Mouse (Mus musculus): ENCODE measurements around the gene Armh3. TPM values are rescaled to one million over a fixed set of nuclear protein-coding genes. Genes with fewer than 3 reads are reported as not detected.
"Not testable (repeated sequence)": the region's sequence is repeated elsewhere in the genome, so short reads cannot be mapped to it uniquely, and the experiment has no call there.

The Armh3 gene
- total RNA-seq, 1 experiment: 8.0 TPM

GRCm38 (mm10) chr19:45998694-45999217 lies 468 bp upstream of the Armh3 start:
- peaks cover 0 to 2% of the 10 kb centered on the region in 2 experiments; a peak in 1 of 4 replicates for H3K4me1 ChIP-seq (ENCODE audit: control insufficient read depth in 2 of 2, insufficient read depth in 2 of 2, low read length in 2 of 2, poor library complexity in 1 of 2)
- H3K9ac ChIP-seq (ENCODE audit: insufficient read depth, low read depth, low read length, poor library complexity, severe bottlenecking): peak overlapping the region; percentile 37; the same call in 1 of the 2 replicates
- H3K9me3 ChIP-seq (ENCODE audit: control insufficient read depth, insufficient read depth, low read depth, low read length): no peaks in the 10 kb centered on the region
- no peak overlapping the region for H3K27ac ChIP-seq (ENCODE audit: insufficient read depth, low read depth, low read length, poor library complexity, severe bottlenecking)
- no peaks in the 10 kb centered on the region for H3K36me3 ChIP-seq (ENCODE audit: control insufficient read depth, insufficient read depth, low read length, poor library complexity, severe bottlenecking)
- TF ChIP-seq CHD2 (IDR thresholded peaks at IDR 0.05; ENCODE audit: low read depth, low read length) (0 out of 2 replicates have a peak, but pooled peaks have one; percentile 16), HCFC1 (IDR thresholded peaks at IDR 0.05; ENCODE audit: borderline replicate concordance, insufficient read depth, low read length) (no peak), ZNF384 (IDR thresholded peaks at IDR 0.05; ENCODE audit: low read depth, low read length) (peak; percentile 53)
- H3K4me3 ChIP-seq (ENCODE audit: insufficient read depth in 1 of 2, low read depth in 1 of 2, low read length in 2 of 2, poor library complexity in 1 of 2, severe bottlenecking in 1 of 2): peak overlapping the region; percentile 76 to 82
- DNase-seq (ENCODE audit: low read depth, low spot score): no peak
- in situ Hi-C loops (cut with MboI; ENCODE audit: low sequenced_read_pairs in 2 of 2, unreplicated experiment in 2 of 2): no loop called here

GRCm38 (mm10) chr19:45997365-45997764 lies 923 bp downstream of the Armh3 start:
- Histone ChIP-seq H3K9ac (ENCODE audit: insufficient read depth, low read depth, low read length, poor library complexity, severe bottlenecking) (peak overlapping the region; percentile 43; the same call in 1 of the 2 replicates), H3K4me3 (ENCODE audit: insufficient read depth in 1 of 2, low read depth in 1 of 2, low read length in 2 of 2, poor library complexity in 1 of 2, severe bottlenecking in 1 of 2) (peak overlapping the region; percentile 76 to 82), H3K27ac (ENCODE audit: insufficient read depth, low read depth, low read length, poor library complexity, severe bottlenecking) (no peak overlapping the region), H3K4me1 (ENCODE audit: control insufficient read depth in 2 of 2, insufficient read depth in 2 of 2, low read length in 2 of 2, poor library complexity in 1 of 2) (peaks cover 0 to 2% of the 10 kb centered on the region in 2 experiments; a peak in 1 of 4 replicates), H3K36me3 (ENCODE audit: control insufficient read depth, insufficient read depth, low read length, poor library complexity, severe bottlenecking) (no peaks in the 10 kb centered on the region), H3K9me3 (ENCODE audit: control insufficient read depth, insufficient read depth, low read depth, low read length) (no peaks in the 10 kb centered on the region)
- DNase-seq (ENCODE audit: low read depth, low spot score): no peak
- no peak for TF ChIP-seq ZNF384 (IDR thresholded peaks at IDR 0.05; ENCODE audit: low read depth, low read length)
- no peak for TF ChIP-seq CHD2 (IDR thresholded peaks at IDR 0.05; ENCODE audit: low read depth, low read length)
- TF ChIP-seq ZC3H11A (IDR thresholded peaks at IDR 0.05; ENCODE audit: borderline replicate concordance, low read depth, low read length): no peak
- no peak for TF ChIP-seq MAFK (IDR thresholded peaks at IDR 0.05; ENCODE audit: insufficient read depth, low read depth, low read length)
- no peak for TF ChIP-seq HCFC1 (IDR thresholded peaks at IDR 0.05; ENCODE audit: borderline replicate concordance, insufficient read depth, low read length)
- in situ Hi-C loops (cut with MboI; ENCODE audit: low sequenced_read_pairs in 2 of 2, unreplicated experiment in 2 of 2): no loop called here

DNA sequence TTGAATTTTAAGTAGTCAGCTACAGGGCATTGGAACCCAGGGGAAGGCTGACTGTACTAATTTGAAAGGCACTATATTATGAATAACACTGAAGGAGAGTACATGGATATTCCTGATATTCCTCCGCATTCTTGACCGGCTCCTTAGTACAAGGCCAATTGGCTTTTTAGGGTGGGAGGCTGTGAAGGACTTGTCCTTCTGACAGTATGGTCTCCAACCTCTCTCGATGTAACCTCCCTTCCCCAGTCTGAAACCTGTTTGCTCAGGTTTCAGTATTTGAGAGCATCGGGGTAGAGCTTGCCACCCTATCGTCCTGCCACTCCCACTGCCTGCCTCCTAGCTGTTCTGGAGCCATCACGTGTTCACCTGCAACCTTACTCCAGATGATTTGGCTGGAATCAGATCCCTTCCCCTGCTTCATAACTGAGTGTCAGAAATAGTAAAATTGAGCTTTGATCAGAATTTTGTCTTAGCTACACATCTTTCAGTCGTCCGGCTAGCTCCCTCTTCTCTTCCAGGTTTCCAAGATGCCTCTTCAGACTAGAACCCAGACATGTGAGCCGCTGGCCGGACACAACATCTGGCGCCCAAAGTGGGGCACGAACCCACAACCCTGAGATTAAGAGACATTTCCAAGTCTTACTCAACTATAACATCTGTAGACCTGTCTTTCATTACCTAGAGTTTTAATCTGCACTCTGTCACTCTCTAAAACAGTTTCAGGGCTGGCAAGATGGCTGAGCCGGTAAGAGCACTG lies 4.1 kb downstream of the Armh3 start:
- TF ChIP-seq ZC3H11A (IDR thresholded peaks at IDR 0.05; ENCODE audit: borderline replicate concordance, low read depth, low read length): no peak
- no peak for TF ChIP-seq HCFC1 (IDR thresholded peaks at IDR 0.05; ENCODE audit: borderline replicate concordance, insufficient read depth, low read length)
- no peak for TF ChIP-seq MAFK (IDR thresholded peaks at IDR 0.05; ENCODE audit: insufficient read depth, low read depth, low read length)
- no peak for TF ChIP-seq CHD2 (IDR thresholded peaks at IDR 0.05; ENCODE audit: low read depth, low read length)
- no peaks in the 10 kb centered on the region for H3K9me3 ChIP-seq (ENCODE audit: control insufficient read depth, insufficient read depth, low read depth, low read length)
- peaks cover 2 to 7% of the 10 kb centered on the region in 2 experiments; a peak in 2 of 4 replicates for H3K4me1 ChIP-seq (ENCODE audit: control insufficient read depth in 2 of 2, insufficient read depth in 2 of 2, low read length in 2 of 2, poor library complexity in 1 of 2)
- peak; percentile 42 for DNase-seq (ENCODE audit: low read depth, low spot score)
- H3K4me3 ChIP-seq (ENCODE audit: insufficient read depth in 1 of 2, low read depth in 1 of 2, low read length in 2 of 2, poor library complexity in 1 of 2, severe bottlenecking in 1 of 2): no peak overlapping the region
- H3K9ac ChIP-seq (ENCODE audit: insufficient read depth, low read depth, low read length, poor library complexity, severe bottlenecking): no peak overlapping the region
- peaks cover 3% of the 10 kb centered on the region; the same call in 1 of the 2 replicates for H3K36me3 ChIP-seq (ENCODE audit: control insufficient read depth, insufficient read depth, low read length, poor library complexity, severe bottlenecking)
- in situ Hi-C loops (cut with MboI; ENCODE audit: low sequenced_read_pairs in 2 of 2, unreplicated experiment in 2 of 2): no loop called here
- H3K27ac ChIP-seq (ENCODE audit: insufficient read depth, low read depth, low read length, poor library complexity, severe bottlenecking): peak overlapping the region; percentile 86; the same call in 1 of the 2 replicates

- in situ Hi-C loops (cut with MboI; ENCODE audit: low sequenced_read_pairs in 2 of 2, unreplicated experiment in 2 of 2); H3K9me3 ChIP-seq (ENCODE audit: control insufficient read depth, insufficient read depth, low read depth, low read length); H3K36me3 ChIP-seq (ENCODE audit: control insufficient read depth, insufficient read depth, low read length, poor library complexity, severe bottlenecking); DNase-seq (ENCODE audit: low read depth, low spot score); H3K4me1 ChIP-seq (ENCODE audit: control insufficient read depth in 2 of 2, insufficient read depth in 2 of 2, low read length in 2 of 2, poor library complexity in 1 of 2): not testable (repeated sequence)
- Histone ChIP-seq H3K27ac (ENCODE audit: insufficient read depth, low read depth, low read length, poor library complexity, severe bottlenecking) (peak overlapping the region; percentile 56; the same call in 1 of the 2 replicates), H3K4me3 (ENCODE audit: insufficient read depth in 1 of 2, low read depth in 1 of 2, low read length in 2 of 2, poor library complexity in 1 of 2, severe bottlenecking in 1 of 2) (peak overlapping the region in 1 of 2 experiments; percentile 46; a peak in 2 of 4 replicates), H3K9ac (ENCODE audit: insufficient read depth, low read depth, low read length, poor library complexity, severe bottlenecking) (peak overlapping the region; percentile 59; the same call in 1 of the 2 replicates)
Observed at GRCm38 (mm10) chr19:45993441-45993840, 4.8 kb downstream of the Armh3 start.
